Mouse (Mus musculus): ENCODE data around the gene Fbln2.

The Fbln2 gene

GRCm38 (mm10) chr6:91192421-91192820, 19.8 kb upstream of the Fbln2 start:
- no peak for DNase-seq (ENCODE audit: low spot score in 2 of 2)

- no peak for DNase-seq (ENCODE audit: low spot score in 2 of 2)
Observed at GRCm38 (mm10) chr6:91192851-91193545, 19.3 kb upstream of the Fbln2 start.

GRCm38 (mm10) chr6:91198456-91198855, 13.8 kb upstream of the Fbln2 start:
- DNase-seq (ENCODE audit: low spot score in 2 of 2) = no peak

- no peak for DNase-seq (ENCODE audit: low spot score in 2 of 2)
Observed at GRCm38 (mm10) chr6:91200429-91201188, 11.6 kb upstream of the Fbln2 start.

GRCm38 (mm10) chr6:91201881-91202341, 10.3 kb upstream of the Fbln2 start:
- no peak for DNase-seq (ENCODE audit: low spot score in 2 of 2)

GRCm38 (mm10) chr6:91202571-91202970, 9.7 kb upstream of the Fbln2 start:
- DNase-seq (ENCODE audit: low spot score in 2 of 2) = no peak

- no peak for DNase-seq (ENCODE audit: low spot score in 2 of 2)
Observed at GRCm38 (mm10) chr6:91205346-91205745, 6.9 kb upstream of the Fbln2 start.

GRCm38 (mm10) chr6:91205791-91206190, 6.5 kb upstream of the Fbln2 start:
- DNase-seq (ENCODE audit: low spot score in 2 of 2) = no peak

- DNase-seq (ENCODE audit: low spot score in 2 of 2) = no peak
Observed at GRCm38 (mm10) chr6:91207491-91207890, 4.8 kb upstream of the Fbln2 start.

- no peak for DNase-seq (ENCODE audit: low spot score in 2 of 2)
Observed at GRCm38 (mm10) chr6:91209780-91210179, 2.5 kb upstream of the Fbln2 start.

- no peak for DNase-seq (ENCODE audit: low spot score in 2 of 2)
Observed at GRCm38 (mm10) chr6:91210852-91211251, 1.4 kb upstream of the Fbln2 start.

GRCm38 (mm10) chr6:91212571-91212970, 316 bp downstream of the Fbln2 start:
- no peak for DNase-seq (ENCODE audit: low spot score in 2 of 2)

- DNase-seq (ENCODE audit: low spot score in 2 of 2) = no peak
Observed at GRCm38 (mm10) chr6:91213287-91214218, 1.3 kb downstream of the Fbln2 start.

- no peak for DNase-seq (ENCODE audit: low spot score in 2 of 2)
Observed at GRCm38 (mm10) chr6:91215454-91215853, 3.2 kb downstream of the Fbln2 start.

- no peak for DNase-seq (ENCODE audit: low spot score in 2 of 2)
Observed at GRCm38 (mm10) chr6:91218445-91218844, 6.2 kb downstream of the Fbln2 start.

GRCm38 (mm10) chr6:91218871-91219270, 6.6 kb downstream of the Fbln2 start:
- no peak for DNase-seq (ENCODE audit: low spot score in 2 of 2)

- DNase-seq (ENCODE audit: low spot score in 2 of 2) = no peak
Observed at GRCm38 (mm10) chr6:91220062-91220461, 7.8 kb downstream of the Fbln2 start.

GRCm38 (mm10) chr6:91221094-91221493, 8.8 kb downstream of the Fbln2 start:
- DNase-seq (ENCODE audit: low spot score in 2 of 2) = no peak

- DNase-seq (ENCODE audit: low spot score in 2 of 2) = no peak
Observed at GRCm38 (mm10) chr6:91222694-91223346, 10.6 kb downstream of the Fbln2 start.

GRCm38 (mm10) chr6:91224939-91225338, 12.7 kb downstream of the Fbln2 start:
- DNase-seq (ENCODE audit: low spot score in 2 of 2) = no peak

- DNase-seq (ENCODE audit: low spot score in 2 of 2) = no peak
Observed at GRCm38 (mm10) chr6:91225346-91225745, 13.1 kb downstream of the Fbln2 start.

GRCm38 (mm10) chr6:91226058-91226457, 13.8 kb downstream of the Fbln2 start:
- DNase-seq (ENCODE audit: low spot score in 2 of 2) = no peak

Data from natural killer cell, adult 2 months (primary cell).